ENCODE assay signal across 8 mouse cellular contexts in the genomic region with DNA sequence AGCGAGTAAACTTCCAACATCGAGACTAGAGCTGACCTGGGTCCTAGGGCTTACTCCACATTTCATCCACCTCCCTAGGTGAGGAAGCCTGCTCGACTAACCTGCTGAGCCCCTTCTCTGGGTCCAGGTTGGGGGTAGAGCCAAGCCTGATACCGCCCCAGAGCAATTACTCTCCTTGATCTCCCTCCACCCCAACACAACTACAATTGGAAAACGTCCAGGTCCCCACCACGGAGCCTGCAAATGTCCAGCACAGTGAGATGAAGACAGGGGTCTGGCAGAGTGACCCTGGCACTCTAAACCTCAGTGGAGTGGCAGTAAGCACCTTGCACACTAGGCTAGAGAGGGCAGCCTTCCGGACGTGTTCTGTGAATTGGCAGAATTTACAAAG. TPM values are rescaled to one million over a fixed set of nuclear protein-coding genes. Genes with fewer than 3 reads are reported as not detected.
DNase-seq lines count a peak whose midpoint lies in the region; ATAC-seq lines count a peak whose summit lies in the region.

No protein-coding gene starts in this region.

- no peak for DNase-seq in kidney, postnatal 36 days
- no peak for DNase-seq in right cerebral cortex, adult 18-20 months
- no peak for DNase-seq in embryo, embryonic 11 days
- no peak for DNase-seq in MN1 (ENCODE audit: low spot score)

- H3K4me2 ChIP-seq in kidney, embryonic 16.5 days (replicated peaks; ENCODE audit: low read depth, low read length) = peak overlapping the region; percentile 75
- peak overlapping the region; percentile 86 for H3K4me2 ChIP-seq in embryonic facial prominence, embryonic 13.5 days
- H3K4me2 ChIP-seq in hindbrain, embryonic 15.5 days = peak overlapping the region; percentile 75
- H3K4me2 ChIP-seq in midbrain, embryonic 15.5 days = peak overlapping the region; percentile 63

- no peaks in the 10 kb centered on the region for H3K9me3 ChIP-seq in kidney, embryonic 16.5 days (ENCODE audit: low read length)
- no peaks in the 10 kb centered on the region for H3K9me3 ChIP-seq in embryonic facial prominence, embryonic 13.5 days
- H3K9me3 ChIP-seq in hindbrain, embryonic 15.5 days = no peaks in the 10 kb centered on the region
- H3K9me3 ChIP-seq in midbrain, embryonic 15.5 days = no peaks in the 10 kb centered on the region

- no peak overlapping the region for H3K27ac ChIP-seq in kidney, embryonic 16.5 days (ENCODE audit: low read length)
- H3K27ac ChIP-seq in embryonic facial prominence, embryonic 13.5 days = no peak overlapping the region
- H3K27ac ChIP-seq in hindbrain, embryonic 15.5 days (replicated peaks) = peak overlapping the region; percentile 77
- peak overlapping the region; percentile 44 for H3K27ac ChIP-seq in midbrain, embryonic 15.5 days

- peaks cover 5% of the 10 kb centered on the region; the same call in 1 of the 2 replicates for H3K4me1 ChIP-seq in kidney, embryonic 16.5 days (ENCODE audit: insufficient read depth, low read length)
- H3K4me1 ChIP-seq in embryonic facial prominence, embryonic 13.5 days = peaks cover 10% of the 10 kb centered on the region
- H3K4me1 ChIP-seq in hindbrain, embryonic 15.5 days (replicated peaks) = peaks cover 22% of the 10 kb centered on the region
- peaks cover 14% of the 10 kb centered on the region for H3K4me1 ChIP-seq in midbrain, embryonic 15.5 days

- peak overlapping the region; percentile 55 for H3K4me3 ChIP-seq in kidney, embryonic 16.5 days (ENCODE audit: low read length)
- peak overlapping the region; percentile 59 for H3K4me3 ChIP-seq in embryonic facial prominence, embryonic 13.5 days
- peak overlapping the region; percentile 63 for H3K4me3 ChIP-seq in hindbrain, embryonic 15.5 days
- H3K4me3 ChIP-seq in midbrain, embryonic 15.5 days = peak overlapping the region; percentile 44

- 13% methylated on average over 8 of the region's 8 CpGs for WGBS in kidney, embryonic 16.5 days
- 13% methylated on average over 8 of the region's 8 CpGs for WGBS in embryonic facial prominence, embryonic 13.5 days
- WGBS in hindbrain, embryonic 15.5 days = 16% methylated on average over 8 of the region's 8 CpGs
- 16% methylated on average over 8 of the region's 8 CpGs for WGBS in midbrain, embryonic 15.5 days

- no peaks in the 10 kb centered on the region for H3K36me3 ChIP-seq in kidney, embryonic 16.5 days (ENCODE audit: insufficient read depth, low read length)
- no peaks in the 10 kb centered on the region for H3K36me3 ChIP-seq in embryonic facial prominence, embryonic 13.5 days
- 0 out of 2 replicates have a peak, but pooled peaks cover 3% of the 10 kb centered on the region for H3K36me3 ChIP-seq in hindbrain, embryonic 15.5 days
- no peaks in the 10 kb centered on the region for H3K36me3 ChIP-seq in midbrain, embryonic 15.5 days (replicated peaks)

- ATAC-seq in kidney, embryonic 16.5 days (ENCODE audit: low FRiP score, low TSS enrichment) = no peak
- no peak for ATAC-seq in embryonic facial prominence, embryonic 13.5 days (ENCODE audit: insufficient number of reproducible peaks, insufficient read depth, low FRiP score, low TSS enrichment, low read depth)
- no peak; the same call in none of the 2 replicates for ATAC-seq in hindbrain, embryonic 15.5 days (ENCODE audit: low FRiP score, low read depth)
- ATAC-seq in midbrain, embryonic 15.5 days (replicated peaks) = no peak

- H3K27me3 ChIP-seq in kidney, embryonic 16.5 days (ENCODE audit: insufficient read depth, low read length) = peaks cover 21% of the 10 kb centered on the region
- peaks cover 62% of the 10 kb centered on the region for H3K27me3 ChIP-seq in embryonic facial prominence, embryonic 13.5 days
- peaks cover 10% of the 10 kb centered on the region for H3K27me3 ChIP-seq in hindbrain, embryonic 15.5 days
- peaks cover 6% of the 10 kb centered on the region; the same call in 1 of the 2 replicates for H3K27me3 ChIP-seq in midbrain, embryonic 15.5 days (replicated peaks)

- H3K9ac ChIP-seq in kidney, embryonic 16.5 days (replicated peaks; ENCODE audit: low read length) = peak overlapping the region; percentile 70
- H3K9ac ChIP-seq in embryonic facial prominence, embryonic 13.5 days = peak overlapping the region; percentile 72
- peak overlapping the region; percentile 58 for H3K9ac ChIP-seq in hindbrain, embryonic 15.5 days
- peak overlapping the region; percentile 47 for H3K9ac ChIP-seq in midbrain, embryonic 15.5 days

RNA-seq across cellular contexts. Expression of a gene that starts 6.2 kb away (rescaled TPM):
- polyA plus RNA-seq in kidney, embryonic 16.5 days (2015; fragmentation: Nextera tagmentation; extraction: Ambion mirVana) = 11.8 and 12.6 TPM in 2 replicates
- 5.5 and 6.0 TPM in 2 replicates for polyA plus RNA-seq in embryonic facial prominence, embryonic 13.5 days (2015; fragmentation: Nextera tagmentation; extraction: Ambion mirVana)
- polyA plus RNA-seq in hindbrain, embryonic 15.5 days (2015; fragmentation: Nextera tagmentation; extraction: Ambion mirVana) = 43.3 and 46.5 TPM in 2 replicates
- 38.7 and 42.7 TPM in 2 replicates for polyA plus RNA-seq in midbrain, embryonic 15.5 days (2015; fragmentation: Nextera tagmentation; extraction: Ambion mirVana)

RNA-seq across cellular contexts. Expression of a gene that starts 15.1 kb away (rescaled TPM):
- polyA plus RNA-seq in kidney, embryonic 16.5 days (2015; fragmentation: Nextera tagmentation; extraction: Ambion mirVana) = 1.2 TPM in 2 replicates
- polyA plus RNA-seq in embryonic facial prominence, embryonic 13.5 days (2015; fragmentation: Nextera tagmentation; extraction: Ambion mirVana) = 0.08 and 0.32 TPM in 2 replicates
- polyA plus RNA-seq in hindbrain, embryonic 15.5 days (2015; fragmentation: Nextera tagmentation; extraction: Ambion mirVana) = 2.1 and 3.3 TPM in 2 replicates
- polyA plus RNA-seq in midbrain, embryonic 15.5 days (2015; fragmentation: Nextera tagmentation; extraction: Ambion mirVana) = 2.3 and 3.1 TPM in 2 replicates

RNA-seq across cellular contexts. Expression of a gene that starts 15.8 kb away (rescaled TPM):
- polyA plus RNA-seq in kidney, embryonic 16.5 days (2015; fragmentation: Nextera tagmentation; extraction: Ambion mirVana) = 0.18 and 0.20 TPM in 2 replicates
- polyA plus RNA-seq in embryonic facial prominence, embryonic 13.5 days (2015; fragmentation: Nextera tagmentation; extraction: Ambion mirVana) = not detected in 2 replicates
- polyA plus RNA-seq in hindbrain, embryonic 15.5 days (2015; fragmentation: Nextera tagmentation; extraction: Ambion mirVana) = 0.79 and 0.85 TPM in 2 replicates
- 1.3 TPM in 2 replicates for polyA plus RNA-seq in midbrain, embryonic 15.5 days (2015; fragmentation: Nextera tagmentation; extraction: Ambion mirVana)

RNA-seq across cellular contexts. Expression of a gene that starts 42.3 kb away (rescaled TPM):
- 38.8 and 44.2 TPM in 2 replicates for polyA plus RNA-seq in kidney, embryonic 16.5 days (2015; fragmentation: Nextera tagmentation; extraction: Ambion mirVana)
- 39.0 and 39.8 TPM in 2 replicates for polyA plus RNA-seq in embryonic facial prominence, embryonic 13.5 days (2015; fragmentation: Nextera tagmentation; extraction: Ambion mirVana)
- polyA plus RNA-seq in hindbrain, embryonic 15.5 days (2015; fragmentation: Nextera tagmentation; extraction: Ambion mirVana) = 25.1 and 30.7 TPM in 2 replicates
- polyA plus RNA-seq in midbrain, embryonic 15.5 days (2015; fragmentation: Nextera tagmentation; extraction: Ambion mirVana) = 30.1 and 34.7 TPM in 2 replicates

RNA-seq across cellular contexts. Expression of a gene that starts 45.9 kb away (rescaled TPM):
- 61.1 and 61.5 TPM in 2 replicates for polyA plus RNA-seq in kidney, embryonic 16.5 days (2015; fragmentation: Nextera tagmentation; extraction: Ambion mirVana)
- 72.5 and 75.2 TPM in 2 replicates for polyA plus RNA-seq in embryonic facial prominence, embryonic 13.5 days (2015; fragmentation: Nextera tagmentation; extraction: Ambion mirVana)
- 61.8 and 64.5 TPM in 2 replicates for polyA plus RNA-seq in hindbrain, embryonic 15.5 days (2015; fragmentation: Nextera tagmentation; extraction: Ambion mirVana)
- polyA plus RNA-seq in midbrain, embryonic 15.5 days (2015; fragmentation: Nextera tagmentation; extraction: Ambion mirVana) = 60.4 and 65.3 TPM in 2 replicates

Comparison
In these comparisons a context has a peak if more than half of its experiments do, and no peak if none do; other contexts are left out.
1. H3K27ac ChIP-seq: peak in hindbrain, embryonic 15.5 days (single experiment) and midbrain, embryonic 15.5 days (single experiment); none in kidney, embryonic 16.5 days (single experiment) and embryonic facial prominence, embryonic 13.5 days (single experiment).
2. Peak in every context shown above with its lines, with median percentiles within 50 percentile points of each other: H3K4me2 ChIP-seq, H3K4me3 ChIP-seq and H3K9ac ChIP-seq.